Mouse (Mus musculus): ENCODE data around the gene Slco1a5. TPM values are rescaled to one million over a fixed set of nuclear protein-coding genes. Genes with fewer than 3 reads are reported as not detected.

Slco1a5 gene
- polyA plus RNA-seq (2012; rRNA removed): 0.23 and 0.32 TPM in 2 replicates

GRCm38 (mm10) chr6:142322881-142323280 is at the start of gene Slco1a5:
Gene Slco1a5 (minus strand): TSS chr6:142322981.

DNA sequence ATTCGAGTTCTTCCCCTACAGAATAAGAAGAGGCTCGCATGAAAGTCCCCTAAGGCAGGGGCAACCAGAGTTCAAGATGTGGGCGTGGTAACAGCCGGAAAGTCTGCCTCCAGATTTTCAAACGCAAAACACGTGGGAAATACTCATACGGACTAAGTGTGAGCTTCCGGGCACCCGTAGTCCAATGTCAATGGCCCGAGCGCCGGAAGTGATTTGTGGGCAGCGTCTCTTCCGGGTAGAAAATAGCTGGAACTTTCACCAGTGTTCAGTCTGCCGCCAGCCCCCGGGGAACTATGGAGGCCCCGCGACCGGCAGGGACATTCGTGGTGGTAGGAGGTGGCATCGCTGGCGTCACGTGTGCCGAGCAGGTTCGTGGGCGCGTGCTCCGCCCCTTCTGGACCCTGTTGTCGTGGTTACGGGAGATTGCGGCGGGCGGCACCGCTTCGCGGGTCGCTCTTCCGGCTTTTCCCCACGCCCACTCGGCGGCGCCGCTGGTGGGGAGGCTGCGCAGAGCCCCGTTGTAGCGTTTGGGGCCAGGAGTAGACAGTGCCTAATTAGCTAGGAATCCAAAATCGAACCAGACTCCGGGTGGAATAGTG is 22.8 kb upstream of the Slco1a5 start, which contains the start of gene Pyroxd1:
TSS of gene Pyroxd1 (plus strand) at position 215 of the 599 bp plus-strand sequence.

DNA sequence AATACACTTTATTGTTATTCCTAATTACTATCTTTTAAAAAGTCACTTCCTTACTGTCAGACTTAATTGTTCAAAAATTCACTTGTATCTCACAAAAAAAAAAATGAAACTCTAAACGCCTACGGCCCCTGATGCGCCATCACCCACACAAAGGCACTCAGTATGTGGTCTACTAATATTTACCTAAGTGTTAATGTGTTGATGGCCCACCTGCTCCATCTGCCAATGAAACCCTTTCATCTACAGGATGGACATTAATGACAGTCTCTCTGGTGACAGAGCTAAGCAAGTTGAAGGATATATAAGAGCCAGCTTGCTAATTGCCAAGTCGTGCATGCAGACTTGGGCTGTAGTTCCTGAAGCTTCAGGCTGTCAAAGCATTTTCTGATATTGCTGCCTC is 24.7 kb downstream of the Slco1a5 start, which contains the start of gene Iapp:
TSS of gene Iapp (plus strand) at position 326 of the 400 bp plus-strand sequence.

GRCm38 (mm10) chr6:142208421-142208820 is 114.4 kb downstream of the Slco1a5 start, which contains the start of gene Slco1a6:
Gene Slco1a6 (minus strand): TSS chr6:142208521.

Other genes starting within 250 kb of the Slco1a5 start
- 0.01 and 0.02 TPM in 2 replicates for gene Slco1a6, start 114.5 kb downstream of the Slco1a5 start, polyA plus RNA-seq (2012; rRNA removed)
- 0.71 and 0.78 TPM in 2 replicates for gene Iapp, start 24.6 kb downstream of the Slco1a5 start, polyA plus RNA-seq (2012; rRNA removed)
- gene Pyroxd1, start 22.7 kb upstream of the Slco1a5 start, polyA plus RNA-seq (2012; rRNA removed): 15.1 and 15.2 TPM in 2 replicates
- gene Recql, start 64.1 kb upstream of the Slco1a5 start, polyA plus RNA-seq (2012; rRNA removed): 26.2 and 28.8 TPM in 2 replicates
- 22.6 and 35.1 TPM in 2 replicates for gene Golt1b, start 64.2 kb upstream of the Slco1a5 start, polyA plus RNA-seq (2012; rRNA removed)
- gene Spx, start 90.5 kb upstream of the Slco1a5 start, polyA plus RNA-seq (2012; rRNA removed): 6.1 and 8.9 TPM in 2 replicates
- gene Gys2, start 150.1 kb upstream of the Slco1a5 start, polyA plus RNA-seq (2012; rRNA removed): 0.67 and 0.80 TPM in 2 replicates
- 368 and 395 TPM in 2 replicates for gene Ldhb, start 185.0 kb upstream of the Slco1a5 start, polyA plus RNA-seq (2012; rRNA removed)
- gene Kcnj8, start 248.6 kb upstream of the Slco1a5 start, polyA plus RNA-seq (2012; rRNA removed): 4.1 and 4.5 TPM in 2 replicates